Mouse (Mus musculus): ENCODE data around the gene Mcmbp.

Mcmbp gene

GRCm38 (mm10) chr7:128740334-128740733 is at the start of gene Mcmbp:
Gene Mcmbp (minus strand): TSS chr7:128740495.
- in situ Hi-C loops (cut with MboI; ENCODE audit: low pct_unique_long_range_greater_than_20kb in 1 of 2, low sequenced_read_pairs in 2 of 2, unreplicated experiment in 1 of 2) = no loop called here

GRCm38 (mm10) chr7:128790045-128790444 is 49.8 kb upstream of the Mcmbp start:
- in situ Hi-C loops (cut with MboI; ENCODE audit: low pct_unique_long_range_greater_than_20kb in 1 of 2, low sequenced_read_pairs in 2 of 2, unreplicated experiment in 1 of 2) = no loop called here

- in situ Hi-C loops (cut with MboI; ENCODE audit: low pct_unique_long_range_greater_than_20kb in 1 of 2, low sequenced_read_pairs in 2 of 2, unreplicated experiment in 1 of 2) = no loop called here
These were observed 41.6 kb upstream of the Mcmbp start for GRCm38 (mm10) chr7:128781846-128782245.

GRCm38 (mm10) chr7:128779305-128779704 is 39.0 kb upstream of the Mcmbp start:
- in situ Hi-C loops (cut with MboI; ENCODE audit: low pct_unique_long_range_greater_than_20kb in 1 of 2, low sequenced_read_pairs in 2 of 2, unreplicated experiment in 1 of 2) = no loop called here

GRCm38 (mm10) chr7:128777201-128777600 is 36.9 kb upstream of the Mcmbp start:
- in situ Hi-C loops (cut with MboI; ENCODE audit: low pct_unique_long_range_greater_than_20kb in 1 of 2, low sequenced_read_pairs in 2 of 2, unreplicated experiment in 1 of 2) = no loop called here

GRCm38 (mm10) chr7:128766696-128767095 is 26.4 kb upstream of the Mcmbp start:
- in situ Hi-C loops (cut with MboI; ENCODE audit: low pct_unique_long_range_greater_than_20kb in 1 of 2, low sequenced_read_pairs in 2 of 2, unreplicated experiment in 1 of 2) = no loop called here

- in situ Hi-C loops (cut with MboI; ENCODE audit: low pct_unique_long_range_greater_than_20kb in 1 of 2, low sequenced_read_pairs in 2 of 2, unreplicated experiment in 1 of 2) = no loop called here
These were observed 18.7 kb upstream of the Mcmbp start for GRCm38 (mm10) chr7:128758948-128759347.

- in situ Hi-C loops (cut with MboI; ENCODE audit: low pct_unique_long_range_greater_than_20kb in 1 of 2, low sequenced_read_pairs in 2 of 2, unreplicated experiment in 1 of 2) = no loop called here
These were observed 15.1 kb upstream of the Mcmbp start for GRCm38 (mm10) chr7:128755396-128755795.

GRCm38 (mm10) chr7:128752012-128752411 is 11.7 kb upstream of the Mcmbp start:
- in situ Hi-C loops (cut with MboI; ENCODE audit: low pct_unique_long_range_greater_than_20kb in 1 of 2, low sequenced_read_pairs in 2 of 2, unreplicated experiment in 1 of 2) = no loop called here

GRCm38 (mm10) chr7:128750296-128750695 is 10.0 kb upstream of the Mcmbp start:
- in situ Hi-C loops (cut with MboI; ENCODE audit: low pct_unique_long_range_greater_than_20kb in 1 of 2, low sequenced_read_pairs in 2 of 2, unreplicated experiment in 1 of 2) = no loop called here

GRCm38 (mm10) chr7:128748758-128749157 is 8.5 kb upstream of the Mcmbp start:
- in situ Hi-C loops (cut with MboI; ENCODE audit: low pct_unique_long_range_greater_than_20kb in 1 of 2, low sequenced_read_pairs in 2 of 2, unreplicated experiment in 1 of 2) = no loop called here

GRCm38 (mm10) chr7:128746151-128746550 is 5.9 kb upstream of the Mcmbp start:
- in situ Hi-C loops (cut with MboI; ENCODE audit: low pct_unique_long_range_greater_than_20kb in 1 of 2, low sequenced_read_pairs in 2 of 2, unreplicated experiment in 1 of 2) = no loop called here

GRCm38 (mm10) chr7:128744684-128745485 is 4.6 kb upstream of the Mcmbp start, which contains the start of gene Sec23ip:
Gene Sec23ip (plus strand): TSS chr7:128744943.
- in situ Hi-C loops (cut with MboI; ENCODE audit: low pct_unique_long_range_greater_than_20kb in 1 of 2, low sequenced_read_pairs in 2 of 2, unreplicated experiment in 1 of 2) = no loop called here

GRCm38 (mm10) chr7:128743898-128744297 is 3.6 kb upstream of the Mcmbp start:
- in situ Hi-C loops (cut with MboI; ENCODE audit: low pct_unique_long_range_greater_than_20kb in 1 of 2, low sequenced_read_pairs in 2 of 2, unreplicated experiment in 1 of 2) = no loop called here

- in situ Hi-C loops (cut with MboI; ENCODE audit: low pct_unique_long_range_greater_than_20kb in 1 of 2, low sequenced_read_pairs in 2 of 2, unreplicated experiment in 1 of 2) = no loop called here
These were observed 625 bp downstream of the Mcmbp start for GRCm38 (mm10) chr7:128739462-128740277.

- in situ Hi-C loops (cut with MboI; ENCODE audit: low pct_unique_long_range_greater_than_20kb in 1 of 2, low sequenced_read_pairs in 2 of 2, unreplicated experiment in 1 of 2) = no loop called here
These were observed 1.2 kb downstream of the Mcmbp start for GRCm38 (mm10) chr7:128739116-128739461.

- in situ Hi-C loops (cut with MboI; ENCODE audit: low pct_unique_long_range_greater_than_20kb in 1 of 2, low sequenced_read_pairs in 2 of 2, unreplicated experiment in 1 of 2) = no loop called here
These were observed 2.3 kb downstream of the Mcmbp start for GRCm38 (mm10) chr7:128738041-128738440.

GRCm38 (mm10) chr7:128731585-128731984 is 8.7 kb downstream of the Mcmbp start:
- in situ Hi-C loops (cut with MboI; ENCODE audit: low pct_unique_long_range_greater_than_20kb in 1 of 2, low sequenced_read_pairs in 2 of 2, unreplicated experiment in 1 of 2) = no loop called here

GRCm38 (mm10) chr7:128728738-128729137 is 11.6 kb downstream of the Mcmbp start:
- in situ Hi-C loops (cut with MboI; ENCODE audit: low pct_unique_long_range_greater_than_20kb in 1 of 2, low sequenced_read_pairs in 2 of 2, unreplicated experiment in 1 of 2) = no loop called here

- in situ Hi-C loops (cut with MboI; ENCODE audit: low pct_unique_long_range_greater_than_20kb in 1 of 2, low sequenced_read_pairs in 2 of 2, unreplicated experiment in 1 of 2) = no loop called here
These were observed 12.6 kb downstream of the Mcmbp start for GRCm38 (mm10) chr7:128727701-128728100.
